Mouse (Mus musculus) Patski (cell line): Measurements from ENCODE around the gene Rgs21. TPM values are rescaled to one million over a fixed set of nuclear protein-coding genes. Genes with fewer than 3 reads are reported as not detected.

ENCODE experiments used
- ATAC-seq: fragments of 100-300 bp; one replicate; pipeline ENCODE4 v1.8.0; 2021
- CTCF ChIA-PET: fragments of 350-600 bp; sonication (Branson Sonifier 250); formaldehyde crosslinking; loops from one replicate; lab custom pipeline; 2022; ENCODE audit warnings: inconsistent platforms; lab: Charles Lee
- POLR2A ChIA-PET: fragments of 350-600 bp; sonication (Branson Sonifier 250); formaldehyde crosslinking; loops from one replicate; lab custom pipeline; 2022; ENCODE audit warnings: antibody characterized with exemption, inconsistent platforms; lab: Charles Lee
- DNase-seq: peaks from one replicate; pipeline ENCODE4 v3.0.0-alpha.2; 2011; ENCODE audit warnings: low read depth, low spot score
- H3K27me3 ChIP-seq: fragments of 371-371 bp; one replicate; pipeline ENCODE4 v1.5.1; 2021
- CTCF ChIP-seq: fragments of 100-300 bp; IDR thresholded peaks from one replicate; pipeline ENCODE4 v1.5.1; 2021
- in situ Hi-C: fragments of 300-500 bp; cut with MboI; formaldehyde crosslinking; loops from 3 replicates; pipeline ENCODE4 v1.11.1; 2018; ENCODE audit warnings: low pct_unique_long_range_greater_than_20kb, mixed read lengths
- polyA plus RNA-seq: library from polyadenylated mRNA; unstranded; gene quantifications from one replicate; pipeline ENCODE4 v1.2.3, GENCODE M21; 2021

The Rgs21 gene
- polyA plus RNA-seq = not detected

DNA sequence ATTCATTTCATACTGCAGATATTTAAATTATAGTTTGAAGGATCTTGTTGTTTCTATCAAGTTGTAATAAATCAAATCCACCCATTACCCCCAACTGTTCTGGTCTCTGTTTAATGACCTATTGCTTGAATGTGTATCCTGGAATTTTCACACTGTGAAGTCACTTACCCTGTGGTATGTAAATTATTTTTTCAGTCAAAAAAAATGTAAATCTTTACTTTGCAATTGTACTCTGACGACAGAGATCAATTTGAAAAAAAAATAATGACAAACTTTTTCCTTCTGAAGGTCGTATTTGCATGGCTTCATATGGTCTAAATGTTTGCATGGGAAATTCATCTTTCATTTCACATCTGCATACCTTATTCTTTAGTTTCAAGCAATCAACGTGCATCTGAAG, at the start of gene Rgs21:
Gene Rgs21, minus strand, starts transcription at position 101 of the 400 bp plus-strand sequence.
- POLR2A ChIA-PET = no interaction called here
- ATAC-seq (no peak), DNase-seq (no peak)
- TF ChIP-seq CTCF = no peak
- in situ Hi-C loops = no loop called here
- H3K27me3 ChIP-seq = peaks cover 12% of the 10 kb centered on the region
- CTCF ChIA-PET = no interaction called here

DNA sequence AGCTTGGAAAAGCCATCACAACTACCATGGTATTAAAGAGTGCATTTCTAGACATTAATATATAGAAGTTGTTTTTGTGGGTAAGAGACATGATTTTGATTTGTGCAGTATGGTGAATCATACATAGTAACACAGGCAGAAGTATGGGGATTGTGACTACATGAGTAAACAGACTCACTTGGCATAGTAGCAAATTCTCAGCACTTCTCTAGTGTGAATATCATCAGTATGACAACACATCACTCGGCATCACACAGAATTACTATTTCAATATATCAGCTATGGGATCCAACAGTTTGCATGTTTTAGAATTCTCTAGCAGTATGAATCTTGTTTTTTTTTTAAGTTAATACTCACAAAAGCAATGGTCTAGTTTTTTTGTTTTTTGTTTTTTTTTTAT, 36.6 kb upstream of the Rgs21 start:
- CTCF ChIA-PET = no interaction called here
- no peak for DNase-seq
- ATAC-seq = no peak
- no peak for TF ChIP-seq CTCF
- POLR2A ChIA-PET = no interaction called here
- H3K27me3 ChIP-seq = no peaks in the 10 kb centered on the region
- in situ Hi-C loops = no loop called here

DNA sequence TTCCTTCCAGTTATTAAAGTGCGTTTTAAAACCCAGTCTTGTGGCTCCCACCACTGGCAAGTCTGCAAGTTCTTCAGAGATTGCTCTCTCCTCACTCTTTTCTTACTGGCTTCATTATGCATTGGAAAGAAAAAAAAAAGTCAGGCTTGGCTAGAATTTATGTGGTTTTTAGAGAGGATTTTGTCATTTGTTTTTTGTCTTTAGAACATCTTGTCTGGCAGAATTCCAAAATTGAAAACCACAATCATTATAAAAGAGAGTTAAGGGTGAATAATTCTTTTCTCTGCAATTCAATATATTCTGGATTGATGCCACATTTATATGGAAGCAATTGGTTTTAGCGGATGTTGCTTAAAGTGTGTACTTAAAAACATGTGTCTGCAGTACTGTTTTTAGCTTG, 35.5 kb upstream of the Rgs21 start:
- ATAC-seq (no peak), DNase-seq (no peak)
- ChIA-PET POLR2A (no interaction called here), CTCF (no interaction called here)
- H3K27me3 ChIP-seq = no peaks in the 10 kb centered on the region
- in situ Hi-C loops = no loop called here
- no peak for TF ChIP-seq CTCF

DNA sequence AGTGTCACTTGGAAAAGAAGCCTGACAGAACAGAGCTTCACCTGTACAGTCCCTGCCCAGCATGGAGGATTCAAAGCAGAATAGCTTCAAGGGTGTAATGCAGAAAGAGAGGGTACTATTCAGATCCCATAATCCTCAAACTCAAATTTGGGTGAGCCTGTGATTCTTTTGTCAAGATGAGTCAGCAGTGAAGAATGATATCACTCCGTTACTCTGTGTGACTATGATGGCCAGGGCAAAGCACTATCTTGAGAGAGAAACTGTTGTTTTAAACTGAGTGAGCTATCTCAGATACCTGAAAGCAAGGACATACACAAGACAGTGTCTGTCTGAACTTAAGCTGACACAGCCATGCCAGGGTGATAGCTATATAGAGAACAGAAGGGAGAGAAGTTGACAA, 11.9 kb upstream of the Rgs21 start:
- DNase-seq (no peak), ATAC-seq (no peak)
- ChIA-PET POLR2A (no interaction called here), CTCF (no interaction called here)
- no peak for TF ChIP-seq CTCF
- in situ Hi-C loops = no loop called here
- H3K27me3 ChIP-seq = no peaks in the 10 kb centered on the region

DNA sequence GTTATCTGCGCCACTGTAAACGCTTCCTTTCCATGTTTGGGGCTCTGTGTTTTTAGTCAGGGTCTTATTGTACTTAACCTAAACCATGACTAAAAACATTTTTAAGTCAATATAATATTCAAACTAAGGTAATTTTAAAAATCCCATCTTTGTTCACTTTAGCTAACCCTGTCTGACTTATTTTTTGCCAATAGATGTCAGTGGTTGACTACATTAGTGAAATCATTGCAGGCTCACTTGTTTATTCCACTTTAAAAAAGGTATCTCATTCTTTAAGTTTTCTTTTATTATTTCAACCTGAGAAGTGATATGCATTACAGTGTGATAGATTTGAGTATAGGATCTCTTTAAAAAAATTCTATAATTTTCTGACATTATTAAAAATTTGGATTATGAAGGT, 5.5 kb upstream of the Rgs21 start:
- ChIA-PET CTCF (no interaction called here), POLR2A (no interaction called here)
- in situ Hi-C loops = no loop called here
- no peak for TF ChIP-seq CTCF
- ATAC-seq (no peak), DNase-seq (no peak)
- no peaks in the 10 kb centered on the region for H3K27me3 ChIP-seq

DNA sequence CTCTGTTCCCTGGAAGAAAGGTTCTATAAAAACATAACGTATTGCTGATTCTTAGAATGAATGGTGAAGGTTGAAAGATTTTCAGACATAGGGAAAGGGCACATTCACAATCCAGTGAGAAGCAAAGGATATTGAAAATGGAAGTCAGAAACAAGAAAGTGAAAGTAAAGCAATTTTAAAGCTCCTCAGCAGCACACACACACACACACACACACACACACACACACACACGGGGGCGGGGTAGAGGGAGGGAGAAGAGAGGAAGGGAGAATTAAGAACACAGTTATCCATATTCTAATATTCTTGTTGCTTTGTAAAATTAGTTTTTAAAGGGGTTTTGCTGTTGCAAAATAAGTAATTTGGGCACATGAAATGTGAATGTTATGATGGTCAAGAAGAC, 2.4 kb upstream of the Rgs21 start:
- DNase-seq (no peak), ATAC-seq (no peak)
- TF ChIP-seq CTCF = no peak
- ChIA-PET POLR2A (no interaction called here), CTCF (no interaction called here)
- peaks cover 6% of the 10 kb centered on the region for H3K27me3 ChIP-seq
- in situ Hi-C loops = no loop called here

DNA sequence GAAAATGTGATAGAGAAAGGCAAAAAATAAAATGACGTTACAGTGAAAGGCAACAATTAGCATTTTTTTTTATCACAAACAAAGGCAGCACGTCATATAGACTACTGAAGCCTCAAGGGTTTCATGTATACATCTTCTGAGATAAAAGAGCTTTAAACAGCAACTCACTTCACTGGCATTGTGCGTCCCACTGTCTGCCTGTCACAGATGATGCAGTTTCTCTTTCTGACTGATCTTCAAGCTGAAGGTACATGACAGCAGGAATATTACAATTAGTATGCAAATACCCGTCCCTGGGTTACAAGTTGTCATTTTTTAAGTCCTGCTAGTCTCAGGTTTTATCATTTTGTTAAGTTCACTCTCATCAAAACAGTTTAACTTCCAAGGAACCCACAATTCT, 22.3 kb downstream of the Rgs21 start:
- no peak for ATAC-seq

DNA sequence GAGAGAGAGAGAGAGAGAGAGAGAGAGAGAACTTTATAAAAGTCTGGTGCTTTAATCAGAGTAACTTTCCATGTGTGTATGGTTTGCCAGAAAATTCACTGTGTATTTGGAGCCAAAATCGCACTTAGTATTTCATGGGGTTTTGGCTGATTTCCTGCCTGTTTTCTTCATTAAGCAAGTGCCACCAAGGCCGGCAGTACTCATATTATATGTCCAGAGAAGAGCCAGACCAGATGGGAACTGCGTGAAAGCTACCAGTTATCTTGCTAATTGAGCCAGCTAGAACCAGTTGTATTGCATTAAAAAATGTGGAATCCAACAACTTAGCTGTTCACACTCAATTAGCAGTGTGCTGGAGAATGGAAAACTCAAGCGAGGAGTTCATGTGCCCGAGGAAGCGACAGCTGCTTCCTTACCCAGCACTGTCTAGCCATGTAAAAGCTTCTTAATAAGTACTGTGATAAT, 22.9 kb downstream of the Rgs21 start:
- no peak for DNase-seq
- ChIA-PET POLR2A (interaction anchor here (0.7 kb wide), 1 partner anchor 628 kb away, joined by 3 read pairs; no protein-coding TSS in a partner anchor), CTCF (no interaction called here)
- H3K27me3 ChIP-seq = peaks cover 6% of the 10 kb centered on the region
- TF ChIP-seq CTCF = no peak
- no peak for ATAC-seq
- in situ Hi-C loops = no loop called here

More for the DNA sequence above, 22.3 kb downstream of the Rgs21 start:
- POLR2A ChIA-PET = no interaction called here
- TF ChIP-seq CTCF = no peak
- H3K27me3 ChIP-seq = peaks cover 6% of the 10 kb centered on the region
- DNase-seq = no peak
- CTCF ChIA-PET = no interaction called here
- in situ Hi-C loops = no loop called here

DNA sequence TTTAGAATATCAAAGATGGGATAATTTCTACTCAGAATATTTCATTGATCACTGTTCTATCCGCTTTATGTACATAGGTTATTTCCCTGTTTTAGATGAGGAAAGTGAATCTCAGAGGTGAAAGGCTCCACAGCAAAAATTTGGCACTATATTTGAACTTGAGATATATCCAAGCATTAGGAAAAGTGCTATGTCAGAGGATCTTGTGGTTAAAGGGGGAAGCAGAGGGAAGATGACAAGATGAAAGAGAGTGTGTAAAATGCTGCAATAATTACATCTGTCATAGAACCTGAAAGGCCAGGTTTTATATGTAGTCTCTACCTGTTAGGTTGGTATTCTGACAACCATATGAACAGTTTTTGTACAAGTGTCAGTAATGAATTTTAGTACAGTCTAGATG, 35.7 kb downstream of the Rgs21 start:
- H3K27me3 ChIP-seq = no peaks in the 10 kb centered on the region
- ChIA-PET POLR2A (no interaction called here), CTCF (no interaction called here)
- in situ Hi-C loops = no loop called here
- ATAC-seq (no peak), DNase-seq (no peak)
- no peak for TF ChIP-seq CTCF

DNA sequence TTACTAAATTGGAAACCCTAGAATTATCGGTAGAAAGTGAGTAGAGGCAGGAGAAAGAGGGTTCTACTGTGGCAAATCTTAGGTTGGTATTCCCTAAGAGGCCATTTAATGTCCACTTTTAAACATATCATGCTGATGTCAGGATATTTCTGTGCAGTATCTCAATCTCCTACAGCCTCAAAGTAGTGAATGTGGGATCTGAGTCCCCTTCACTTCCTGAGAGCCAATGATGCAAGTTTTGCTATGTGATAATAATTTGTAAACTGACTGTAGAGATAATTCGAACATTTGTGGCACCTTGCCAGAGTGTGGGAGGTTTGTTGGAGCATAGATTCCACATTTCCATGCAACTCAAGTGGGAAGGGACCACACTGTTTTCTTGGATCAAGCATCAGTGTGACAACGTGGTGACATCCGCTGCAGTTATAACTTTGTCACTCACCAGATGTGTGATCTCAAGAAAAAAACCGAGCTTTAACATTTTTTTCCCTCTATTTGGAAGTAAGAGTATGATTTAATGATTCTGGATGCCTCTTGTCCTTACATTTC, 49.5 kb downstream of the Rgs21 start:
- CTCF ChIA-PET = no interaction called here
- no peak for DNase-seq
- no peak for ATAC-seq
- in situ Hi-C loops = no loop called here
- no peak for TF ChIP-seq CTCF
- POLR2A ChIA-PET = no interaction called here
- H3K27me3 ChIP-seq = no peaks in the 10 kb centered on the region

DNA sequence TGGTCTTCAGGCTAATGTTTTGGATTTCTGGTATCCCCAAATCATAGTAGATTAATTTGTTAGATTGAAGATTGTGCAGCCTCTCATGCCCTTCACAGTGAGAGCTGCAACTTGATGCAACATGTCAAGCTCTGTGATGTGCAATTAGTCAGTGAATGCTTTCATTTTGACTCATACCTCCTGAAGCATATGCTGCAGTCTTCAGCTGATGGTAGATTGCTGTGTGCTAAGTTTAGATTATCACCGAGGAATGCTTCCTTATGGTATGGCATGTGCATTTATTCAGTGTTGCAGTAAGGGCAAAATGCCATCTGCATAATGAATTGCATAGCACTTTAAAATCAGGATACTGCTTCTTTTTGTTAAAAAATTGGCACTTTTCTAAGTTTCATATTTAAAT, 65.2 kb downstream of the Rgs21 start:
- in situ Hi-C loops = no loop called here
- CTCF ChIA-PET = no interaction called here
- POLR2A ChIA-PET = no interaction called here
- no peak for DNase-seq
- no peak for TF ChIP-seq CTCF
- H3K27me3 ChIP-seq = no peaks in the 10 kb centered on the region
- no peak for ATAC-seq

DNA sequence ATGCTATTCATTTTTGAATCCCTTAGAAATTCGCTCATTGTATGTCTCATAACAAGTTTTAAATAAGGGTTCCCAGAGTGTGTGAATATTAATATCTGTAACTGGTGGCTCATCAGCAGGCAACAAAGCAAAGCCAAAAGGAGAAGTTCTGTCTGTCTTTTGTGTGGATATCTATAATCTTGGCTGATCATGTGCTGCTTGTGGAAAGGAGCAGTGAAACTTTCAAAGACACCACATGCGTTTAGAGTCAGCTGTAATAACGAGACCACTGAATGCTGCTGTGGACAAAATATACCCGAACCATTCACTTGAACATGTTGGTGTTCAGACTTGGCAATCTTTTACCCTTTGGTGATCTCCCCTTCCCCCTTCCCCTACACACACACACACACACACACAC, 67.0 kb downstream of the Rgs21 start:
- no peak for DNase-seq
- CTCF ChIA-PET = no interaction called here
- in situ Hi-C loops = no loop called here
- H3K27me3 ChIP-seq = no peaks in the 10 kb centered on the region
- POLR2A ChIA-PET = no interaction called here
- no peak for TF ChIP-seq CTCF
- no peak for ATAC-seq
